Mouse (Mus musculus): Measurements from ENCODE around the gene Dag1.
"Not testable (repeated sequence)": the region's sequence is repeated elsewhere in the genome, so short reads cannot be mapped to it uniquely, and the experiment has no call there.

Gene Dag1

GRCm38 (mm10) chr9:108273485-108273884 is 9.7 kb upstream of the Dag1 start:
- peak in 1 of 2 experiments; percentile 35 for DNase-seq

GRCm38 (mm10) chr9:108272691-108273090 is 8.9 kb upstream of the Dag1 start:
- no peak for DNase-seq

- DNase-seq, result no peak
Observed at GRCm38 (mm10) chr9:108271941-108272340, 8.2 kb upstream of the Dag1 start.

- not testable (repeated sequence) for DNase-seq
Observed at GRCm38 (mm10) chr9:108268701-108269100, 4.9 kb upstream of the Dag1 start.

- peak; percentile 27 to 53 for DNase-seq
Observed at GRCm38 (mm10) chr9:108267691-108268090, 3.9 kb upstream of the Dag1 start.

GRCm38 (mm10) chr9:108266261-108266935 is 2.6 kb upstream of the Dag1 start:
- DNase-seq, result no peak

GRCm38 (mm10) chr9:108264191-108264921 is 598 bp upstream of the Dag1 start:
- DNase-seq, result peak; percentile 67 to 68

- DNase-seq, result no peak
Observed at GRCm38 (mm10) chr9:108263131-108263681, 552 bp downstream of the Dag1 start.

GRCm38 (mm10) chr9:108262494-108263049 is 1.2 kb downstream of the Dag1 start:
- no peak for DNase-seq

GRCm38 (mm10) chr9:108261865-108262264 is 1.9 kb downstream of the Dag1 start:
- DNase-seq, result no peak

- DNase-seq, result no peak
Observed at GRCm38 (mm10) chr9:108260526-108260925, 3.2 kb downstream of the Dag1 start.

- no peak for DNase-seq
Observed at GRCm38 (mm10) chr9:108252766-108253165, 11.0 kb downstream of the Dag1 start.

- DNase-seq, result no peak
Observed at GRCm38 (mm10) chr9:108251877-108252276, 11.9 kb downstream of the Dag1 start.

- DNase-seq, result no peak
Observed at GRCm38 (mm10) chr9:108248957-108249356, 14.8 kb downstream of the Dag1 start.

- DNase-seq, result no peak
Observed at GRCm38 (mm10) chr9:108244984-108245383, 18.8 kb downstream of the Dag1 start.

- DNase-seq, result no peak
Observed at GRCm38 (mm10) chr9:108244540-108244939, 19.2 kb downstream of the Dag1 start.

- no peak for DNase-seq
Observed at GRCm38 (mm10) chr9:108239951-108240350, 23.8 kb downstream of the Dag1 start.

- DNase-seq, result no peak
Observed at GRCm38 (mm10) chr9:108238831-108239230, 24.9 kb downstream of the Dag1 start.

- DNase-seq, result no peak
Observed at GRCm38 (mm10) chr9:108238402-108238801, 25.4 kb downstream of the Dag1 start.

GRCm38 (mm10) chr9:108234682-108235081 is 29.1 kb downstream of the Dag1 start:
- DNase-seq, result no peak

GRCm38 (mm10) chr9:108232908-108233307 is 30.9 kb downstream of the Dag1 start:
- no peak for DNase-seq

- DNase-seq, result no peak
Observed at GRCm38 (mm10) chr9:108227911-108228649, 35.7 kb downstream of the Dag1 start.

- no peak for DNase-seq
Observed at GRCm38 (mm10) chr9:108225166-108225565, 38.6 kb downstream of the Dag1 start.

All from lung, postnatal 4 days (tissue).